Mouse (Mus musculus) central nervous system, embryonic 18 days (tissue): ENCODE results near the gene Gm10226. TPM values are rescaled to one million over a fixed set of nuclear protein-coding genes. Genes with fewer than 3 reads are reported as not detected.

Experiments
- polyA plus RNA-seq: library from polyadenylated mRNA; depleted of rRNA; stranded (reverse); fragments of >200 nt; gene quantifications from 2 replicates; pipeline ENCODE4 v1.2.3, GENCODE M21; 2012; rRNA removed

The Gm10226 gene
- 11.8 and 12.2 TPM in 2 replicates for polyA plus RNA-seq

GRCm38 (mm10) chr17:21691560-21691959 is at the start of gene Gm10226:
Gene Gm10226 (plus strand): TSS chr17:21691860.

GRCm38 (mm10) chr17:21650364-21650907 is 41.2 kb upstream of the Gm10226 start, which contains the start of gene Zfp983:
Gene Zfp983 (plus strand): TSS chr17:21650624.

GRCm38 (mm10) chr17:21707343-21707996 is 15.8 kb downstream of the Gm10226 start, which contains the start of gene Zfp760:
Gene Zfp760 (plus strand): TSS chr17:21707741.

GRCm38 (mm10) chr17:21730495-21730894 is 38.8 kb downstream of the Gm10226 start, which contains the start of gene Zfp229:
Gene Zfp229 (plus strand): TSS chr17:21730795.

Other genes with a start within 250 kb of the Gm10226 start
- 5.3 and 5.6 TPM in 2 replicates for gene Zfp51, start 241.5 kb upstream of the Gm10226 start, polyA plus RNA-seq
- gene Zfp53, start 202.9 kb upstream of the Gm10226 start, polyA plus RNA-seq = 5.2 and 5.9 TPM in 2 replicates
- 3.0 and 3.2 TPM in 2 replicates for gene Zfp52, start 156.3 kb upstream of the Gm10226 start, polyA plus RNA-seq
- 18.7 and 21.0 TPM in 2 replicates for gene Zfp948, start 124.9 kb upstream of the Gm10226 start, polyA plus RNA-seq
- 11.0 and 11.3 TPM in 2 replicates for gene Zfp983, start 41.2 kb upstream of the Gm10226 start, polyA plus RNA-seq
- 12.1 and 14.0 TPM in 2 replicates for gene Zfp760, start 15.9 kb downstream of the Gm10226 start, polyA plus RNA-seq
- 7.6 and 7.8 TPM in 2 replicates for gene Zfp229, start 38.9 kb downstream of the Gm10226 start, polyA plus RNA-seq
- 1.1 and 1.2 TPM in 2 replicates for gene Zfp820, start 153.9 kb downstream of the Gm10226 start, polyA plus RNA-seq
- gene Zfp995, start 218.1 kb downstream of the Gm10226 start, polyA plus RNA-seq = 5.9 and 6.0 TPM in 2 replicates